Mouse (Mus musculus): Measurements from ENCODE around the gene Kdf1.

Gene Kdf1

DNA sequence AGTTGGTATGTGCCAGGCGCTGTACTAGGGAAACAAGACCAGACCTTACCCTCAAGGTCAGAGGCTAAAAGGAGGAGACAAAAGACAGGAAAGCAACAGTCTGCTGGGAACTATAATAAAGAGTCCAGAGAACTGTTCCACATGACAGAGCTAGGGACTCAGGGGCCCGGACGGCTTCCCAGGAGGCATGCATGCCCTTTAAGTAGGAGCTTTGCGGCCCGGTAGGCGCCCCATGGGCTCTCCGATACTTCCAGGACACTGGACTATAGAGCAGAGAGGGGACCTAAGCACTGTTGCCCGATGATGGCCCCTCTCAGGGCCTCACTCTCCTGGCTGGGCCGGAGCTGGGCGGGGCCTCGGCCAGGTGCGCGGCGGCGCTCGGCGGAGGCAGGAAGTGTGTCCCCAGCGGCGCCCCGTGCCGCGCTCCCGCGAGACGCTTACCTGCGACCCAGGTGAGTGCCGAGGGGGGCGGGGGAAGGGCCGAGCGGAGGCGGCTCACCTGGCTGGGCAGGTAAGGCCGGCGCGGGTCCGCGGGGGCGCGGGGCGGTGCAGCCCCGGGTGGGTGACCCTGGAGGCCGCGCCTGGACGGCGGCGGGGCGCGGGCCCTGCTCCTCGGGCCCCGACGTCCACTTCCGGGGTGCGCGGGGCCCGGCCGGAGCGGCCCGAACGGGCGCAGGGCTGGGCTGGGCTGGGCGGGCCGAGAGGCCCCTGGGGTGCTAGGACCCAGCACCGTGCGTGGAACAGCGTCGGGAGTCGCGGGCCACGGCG lies at the start of gene Kdf1:
Gene Kdf1, plus strand, starts transcription at position 363 of the 768 bp plus-strand sequence.
- ATAC-seq (ENCODE audit: insufficient number of reproducible peaks, low FRiP score, low TSS enrichment) = no peak

GRCm38 (mm10) chr4:133469122-133469521 lies 49.6 kb upstream of the Kdf1 start:
- ATAC-seq (ENCODE audit: insufficient number of reproducible peaks, low FRiP score, low TSS enrichment) = no peak

DNA sequence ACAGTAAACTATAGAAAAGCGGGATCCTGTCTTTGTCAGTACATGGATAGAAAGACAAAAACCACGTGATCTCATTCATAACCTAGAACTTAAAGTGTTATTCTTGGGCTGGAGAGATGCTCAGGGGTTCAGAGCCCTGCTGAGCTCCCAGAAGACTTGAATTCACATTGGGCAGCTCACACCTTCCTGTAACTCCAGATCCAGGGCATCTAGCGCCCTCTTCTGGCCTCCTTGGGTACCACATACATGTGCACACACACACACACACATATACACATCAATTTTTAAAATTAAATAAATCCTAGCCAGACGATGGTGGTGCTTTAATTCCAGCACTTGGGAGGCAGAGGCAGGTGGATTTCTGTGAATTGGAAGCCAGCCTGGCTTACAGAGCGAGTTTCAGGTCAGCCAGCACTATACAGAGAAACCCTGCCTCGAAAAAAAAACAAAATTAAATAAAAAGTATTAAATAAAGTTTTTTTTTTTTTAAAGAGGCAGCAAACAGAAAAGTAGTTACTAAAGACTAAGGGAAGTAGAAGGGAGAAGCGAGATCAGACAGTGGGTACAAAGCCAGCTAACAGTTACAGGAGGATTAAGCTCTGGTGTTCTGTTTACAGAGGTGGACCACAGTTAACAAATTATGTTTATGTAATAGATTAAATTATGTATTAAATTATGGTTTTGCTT lies 47.5 kb upstream of the Kdf1 start:
- no peak for ATAC-seq (ENCODE audit: insufficient number of reproducible peaks, low FRiP score, low TSS enrichment)

DNA sequence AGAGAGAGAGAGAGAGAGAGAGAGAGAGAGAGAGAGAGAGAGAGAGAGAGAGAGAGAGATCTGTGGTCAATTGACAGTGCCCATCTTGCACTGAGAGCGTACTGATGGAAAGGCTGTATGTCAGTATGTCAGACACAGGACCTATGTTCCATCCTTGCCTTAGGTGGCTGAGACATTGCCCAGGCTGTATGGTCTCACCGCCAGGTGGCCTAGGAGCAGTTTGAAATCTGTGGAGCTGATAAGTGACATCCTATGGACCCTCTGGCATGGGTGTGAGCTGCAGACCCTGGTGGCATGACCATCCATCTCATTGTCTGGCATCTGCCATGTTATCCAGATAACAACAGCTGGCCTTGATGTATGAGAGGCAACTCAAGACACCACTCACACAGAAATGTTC lies 44.9 kb upstream of the Kdf1 start:
- ATAC-seq (ENCODE audit: insufficient number of reproducible peaks, low FRiP score, low TSS enrichment) = no peak

- peak; percentile 95 for ATAC-seq (ENCODE audit: insufficient number of reproducible peaks, low FRiP score, low TSS enrichment)
Measured at GRCm38 (mm10) chr4:133479458-133480184, 39.1 kb upstream of the Kdf1 start, which contains the start of gene Tent5b. Tent5b (plus strand) TSS chr4:133480132.

GRCm38 (mm10) chr4:133480185-133480537 lies 38.6 kb upstream of the Kdf1 start:
- no peak for ATAC-seq (ENCODE audit: insufficient number of reproducible peaks, low FRiP score, low TSS enrichment)

DNA sequence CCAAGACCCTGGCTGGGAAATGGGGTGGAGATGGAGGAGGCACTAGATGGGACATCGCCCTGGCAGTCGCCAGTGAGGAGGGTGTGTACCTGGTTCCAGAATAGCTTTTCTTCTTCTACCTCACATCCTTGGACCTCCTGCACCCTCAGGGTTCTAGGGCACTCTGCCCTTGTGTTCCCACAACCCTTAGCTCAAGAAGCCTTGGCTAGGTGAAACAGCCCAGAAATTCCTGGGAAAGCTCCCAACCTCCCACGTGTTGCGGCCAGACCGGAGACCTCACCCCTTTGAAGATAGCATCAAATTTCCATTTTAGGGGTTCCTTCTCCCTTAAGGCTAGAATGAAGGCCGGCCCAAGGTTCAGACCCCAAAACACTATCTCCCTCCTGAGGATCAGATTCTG lies 38.0 kb upstream of the Kdf1 start:
- no peak for ATAC-seq (ENCODE audit: insufficient number of reproducible peaks, low FRiP score, low TSS enrichment)

DNA sequence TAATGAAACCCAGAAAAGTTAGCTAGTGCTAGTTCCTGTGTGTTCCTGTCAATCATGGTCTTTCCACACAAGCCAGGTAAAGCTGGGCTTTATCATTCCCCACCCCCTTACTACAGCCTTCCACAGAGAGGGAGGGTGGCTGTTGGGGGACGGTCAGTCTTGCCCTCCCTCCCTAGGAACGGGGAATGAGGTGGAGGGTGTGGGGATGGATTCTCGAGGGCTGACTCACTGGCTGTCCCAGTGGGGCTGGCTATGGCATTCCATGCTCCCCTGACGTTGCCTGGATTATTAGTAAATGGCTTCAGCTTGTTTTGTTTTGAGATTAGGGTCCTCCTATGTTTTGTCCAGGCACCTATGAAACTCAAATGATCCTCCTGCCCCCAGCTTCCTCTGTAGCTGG lies 37.3 kb upstream of the Kdf1 start:
- no peak for ATAC-seq (ENCODE audit: insufficient number of reproducible peaks, low FRiP score, low TSS enrichment)

DNA sequence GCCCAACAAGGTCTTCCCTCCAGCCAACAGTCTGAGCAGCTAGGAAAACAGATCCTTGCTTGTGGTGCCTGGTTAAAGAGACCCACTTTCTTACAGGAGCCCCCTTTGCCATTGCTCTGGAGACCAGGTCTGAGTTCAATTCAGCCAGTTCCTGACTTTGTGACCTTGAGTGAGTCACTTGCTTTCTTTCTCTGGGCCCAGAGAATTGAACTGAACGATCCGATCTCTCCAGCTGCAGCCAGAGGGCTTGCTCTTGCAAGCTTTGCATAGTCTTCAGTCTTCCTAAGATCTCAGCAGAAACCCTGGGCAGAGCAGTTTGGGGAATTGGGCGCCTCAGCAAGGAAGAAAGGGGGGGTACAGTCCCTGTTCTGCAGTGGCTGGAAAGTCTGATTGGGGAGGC lies 36.3 kb upstream of the Kdf1 start:
- ATAC-seq (ENCODE audit: insufficient number of reproducible peaks, low FRiP score, low TSS enrichment) = no peak

- no peak for ATAC-seq (ENCODE audit: insufficient number of reproducible peaks, low FRiP score, low TSS enrichment)
Measured at GRCm38 (mm10) chr4:133484266-133485025, 34.3 kb upstream of the Kdf1 start.

GRCm38 (mm10) chr4:133485691-133486425 lies 32.9 kb upstream of the Kdf1 start:
- ATAC-seq (ENCODE audit: insufficient number of reproducible peaks, low FRiP score, low TSS enrichment) = no peak

- ATAC-seq (ENCODE audit: insufficient number of reproducible peaks, low FRiP score, low TSS enrichment) = no peak
Measured at GRCm38 (mm10) chr4:133486673-133487357, 31.9 kb upstream of the Kdf1 start.

DNA sequence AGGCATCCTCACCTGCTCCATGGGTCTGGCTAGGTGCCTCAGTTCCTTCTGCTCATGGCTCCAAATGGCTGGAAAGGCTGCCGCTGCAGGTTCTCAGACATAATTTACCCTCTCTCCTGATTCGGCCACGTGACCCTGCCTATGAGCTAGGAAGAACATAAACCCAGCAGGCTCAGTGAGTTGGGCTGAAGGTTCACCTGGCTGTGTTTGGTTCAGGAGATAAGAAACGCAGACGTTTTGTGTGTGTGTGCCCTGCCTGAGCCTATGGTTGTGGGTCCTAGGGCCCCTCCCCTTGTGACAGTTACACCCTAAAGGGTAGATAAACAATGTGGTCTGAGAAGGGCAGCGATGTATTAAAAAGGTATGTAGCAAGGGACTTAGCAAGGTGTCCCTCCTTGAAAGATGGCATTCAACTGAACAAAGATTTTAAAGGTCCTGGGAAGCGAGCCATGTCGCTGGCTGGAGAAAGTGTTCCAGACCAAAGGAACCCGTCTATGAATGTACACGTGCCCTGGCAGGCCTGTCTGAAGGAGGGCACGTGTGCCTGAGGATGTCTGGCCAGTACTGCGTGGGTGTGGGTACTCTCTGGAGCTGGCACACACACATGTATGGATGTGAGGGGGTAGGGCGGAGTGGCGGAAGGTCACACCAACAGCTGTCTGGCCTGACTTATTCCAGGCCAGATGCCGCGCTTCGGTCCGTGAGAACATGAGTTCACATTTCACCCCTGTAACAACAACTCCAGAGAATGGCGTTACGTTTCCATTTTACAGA lies 30.0 kb upstream of the Kdf1 start:
- ATAC-seq (ENCODE audit: insufficient number of reproducible peaks, low FRiP score, low TSS enrichment) = no peak

GRCm38 (mm10) chr4:133489489-133490245 lies 29.1 kb upstream of the Kdf1 start:
- no peak for ATAC-seq (ENCODE audit: insufficient number of reproducible peaks, low FRiP score, low TSS enrichment)

GRCm38 (mm10) chr4:133491800-133492199 lies 27.0 kb upstream of the Kdf1 start:
- no peak for ATAC-seq (ENCODE audit: insufficient number of reproducible peaks, low FRiP score, low TSS enrichment)

- ATAC-seq (ENCODE audit: insufficient number of reproducible peaks, low FRiP score, low TSS enrichment) = no peak
Measured at GRCm38 (mm10) chr4:133493895-133494294, 24.9 kb upstream of the Kdf1 start.

DNA sequence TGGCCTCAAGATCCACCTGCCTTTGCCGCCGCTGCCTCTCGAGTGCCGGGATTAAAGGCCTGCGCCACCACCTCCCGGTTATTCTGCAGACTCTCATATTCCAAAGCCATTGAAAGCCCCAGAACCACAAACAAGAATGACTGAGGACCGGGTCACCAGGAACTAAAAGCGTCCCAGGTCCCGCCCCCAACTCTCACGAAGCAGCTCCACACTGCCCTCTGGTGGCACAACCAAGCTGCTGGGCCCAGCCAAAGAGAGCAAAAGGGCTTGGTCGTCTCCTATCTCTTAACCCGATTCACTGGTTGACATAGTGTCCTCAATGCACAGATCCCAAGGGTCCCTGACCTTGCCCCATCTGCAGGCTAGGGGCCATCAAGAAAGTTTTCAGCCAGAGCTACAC lies 24.3 kb upstream of the Kdf1 start:
- 0 out of 2 replicates have a peak, but pooled peaks have one; percentile 26 for ATAC-seq (ENCODE audit: insufficient number of reproducible peaks, low FRiP score, low TSS enrichment)

DNA sequence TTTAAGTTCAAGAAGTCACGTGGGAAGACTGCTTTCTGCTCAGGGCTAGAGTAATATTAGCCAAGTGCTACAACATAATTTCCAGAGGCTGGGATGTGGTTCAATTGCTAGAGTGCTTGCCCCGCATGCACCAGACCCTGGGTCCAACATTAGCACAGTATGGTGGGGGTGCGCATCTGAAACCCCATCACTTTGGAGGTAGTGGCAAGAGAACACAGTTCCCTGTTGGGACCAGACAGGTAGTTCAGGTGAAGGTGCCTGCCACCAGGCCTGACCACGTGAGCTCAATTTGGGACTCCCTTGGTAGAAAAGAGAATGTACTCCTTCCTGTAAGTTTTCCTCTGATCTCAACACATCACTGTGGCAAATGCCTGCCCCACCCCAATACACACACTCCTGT lies 23.9 kb upstream of the Kdf1 start:
- no peak for ATAC-seq (ENCODE audit: insufficient number of reproducible peaks, low FRiP score, low TSS enrichment)

Data from cerebellum, adult (tissue).